Mouse (Mus musculus) embryonic fibroblast, embryonic 13.5 days (primary cell): ENCODE measurements at regions not wholly inside any gene's neighbourhood (a gene's known extent, or its start where the extent isn't known, plus 50 kb on each side); places are given as distances from the start of the nearest gene placed in this dataset.

ENCODE experiments used
- CTCF ChIP-seq: IDR thresholded peaks from 2 replicates; pipeline ENCODE4 v1.5.1; 2011; ENCODE audit warnings: mild to moderate bottlenecking, control low read depth, low read length, moderate library complexity, borderline replicate concordance; ENCODE audit not compliant: insufficient read depth
- POLR2A ChIP-seq: IDR thresholded peaks from 2 replicates; pipeline ENCODE4 v1.6.1; 2011; ENCODE audit warnings: low read depth, mild to moderate bottlenecking, control low read depth, low read length, moderate library complexity

DNA sequence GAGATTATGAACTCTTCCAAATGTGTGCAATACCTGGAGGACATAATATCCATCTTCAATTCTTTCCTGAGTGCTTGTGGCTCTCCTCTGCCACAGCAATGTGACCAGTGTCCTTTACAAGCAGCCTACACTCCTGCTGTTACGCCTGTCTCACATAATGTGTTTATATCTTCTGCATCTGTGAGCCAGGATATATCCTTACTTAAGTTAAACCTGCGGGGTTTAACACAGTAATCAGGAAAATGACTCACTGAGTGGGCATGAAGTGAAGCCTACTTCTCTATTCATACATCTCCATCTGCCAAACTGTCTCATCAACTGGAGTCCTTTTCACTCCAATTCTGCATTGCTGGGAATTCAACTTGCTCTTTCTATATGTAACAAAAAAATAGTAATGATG lies 3453.9 kb downstream of the 9330182O14Rik start:
- no peak for TF ChIP-seq POLR2A
- TF ChIP-seq CTCF, result no peak
